Mouse (Mus musculus) inflammation-experienced regulatory T-cells, adult 16 weeks (primary cell): ENCODE data around the gene Gaa. TPM values are rescaled to one million over a fixed set of nuclear protein-coding genes. Genes with fewer than 3 reads are reported as not detected.

Experiments used
- polyA plus RNA-seq: library from polyadenylated mRNA; unstranded; fragments of 100-300 nt; shearing (Covaris generic); gene quantifications from one replicate; pipeline ENCODE4 v1.2.1, GENCODE M21; 2017

Gaa gene
- polyA plus RNA-seq = 42.8 TPM

GRCm38 (mm10) chr11:119267768-119268556, at the start of gene Gaa:
TSS of gene Gaa (plus strand) at chr11:119267887.

GRCm38 (mm10) chr11:119228091-119228781, 39.5 kb upstream of the Gaa start, which contains the start of the genes Tbc1d16 and Ccdc40:
TSS of gene Tbc1d16 (minus strand) at chr11:119228499.
TSS of gene Ccdc40 (plus strand) at chr11:119228572.

GRCm38 (mm10) chr11:119299391-119300245, 31.9 kb downstream of the Gaa start, which contains the start of gene Eif4a3:
TSS of gene Eif4a3 (minus strand) at chr11:119300089.

GRCm38 (mm10) chr11:119307658-119307867, 39.9 kb downstream of the Gaa start, which contains the start of gene Card14:
TSS of gene Card14 (plus strand) at chr11:119307768.

Other genes starting within 250 kb of the Gaa start
- gene Cbx2, start 244.9 kb upstream of the Gaa start, polyA plus RNA-seq = 6.9 TPM
- 18.6 TPM for gene Cbx8, start 226.9 kb upstream of the Gaa start, polyA plus RNA-seq
- 5.8 TPM for gene Cbx4, start 181.7 kb upstream of the Gaa start, polyA plus RNA-seq
- 0.67 TPM for gene Tbc1d16, start 39.4 kb upstream of the Gaa start, polyA plus RNA-seq
- gene Ccdc40, start 39.3 kb upstream of the Gaa start, polyA plus RNA-seq = 3.0 TPM
- gene Eif4a3, start 32.2 kb downstream of the Gaa start, polyA plus RNA-seq = 291 TPM
- not detected for gene Card14, start 39.9 kb downstream of the Gaa start, polyA plus RNA-seq
- 18.6 TPM for gene Sgsh, start 87.6 kb downstream of the Gaa start, polyA plus RNA-seq
- 21.9 TPM for gene Slc26a11, start 87.7 kb downstream of the Gaa start, polyA plus RNA-seq
- 19.8 TPM for gene Rnf213, start 125.2 kb downstream of the Gaa start, polyA plus RNA-seq
- 27.5 TPM for gene Endov, start 223.5 kb downstream of the Gaa start, polyA plus RNA-seq